Mouse (Mus musculus): ENCODE data around the gene Tmprss13. TPM values are rescaled to one million over a fixed set of nuclear protein-coding genes. Genes with fewer than 3 reads are reported as not detected.

The Tmprss13 gene
- total and polyA plus RNA-seq, 2 experiments = not detected

DNA sequence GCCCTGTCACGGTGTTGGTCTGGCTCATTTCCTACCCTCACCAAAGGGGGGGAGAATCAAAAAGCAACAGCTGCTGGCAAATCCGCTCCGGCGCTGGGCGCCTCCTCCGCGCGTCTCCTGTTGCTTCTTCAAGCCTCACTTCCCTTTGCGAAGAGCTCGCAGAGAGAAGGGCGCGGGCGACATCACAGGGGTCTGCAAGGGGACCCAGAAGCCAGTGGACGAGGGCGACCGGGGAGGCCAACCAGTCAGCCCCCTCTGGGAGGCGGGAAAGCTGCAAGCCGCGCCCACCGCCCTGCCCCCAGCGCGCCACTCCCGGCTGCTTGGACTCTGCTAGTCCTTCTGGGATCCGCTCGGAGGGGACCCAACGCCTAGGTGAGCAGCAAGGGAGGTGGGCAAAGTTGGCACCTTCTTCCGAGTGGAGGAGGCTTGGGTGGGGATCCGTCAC, 51.2 kb downstream of the Tmprss13 start, which contains the start of gene Fxyd6:
Gene Fxyd6, plus strand, starts transcription at position 69 of the 445 bp plus-strand sequence.
- H3K9ac ChIP-seq (ENCODE audit: low read depth, low read length) = no peak within 1 kb of the TSS

DNA sequence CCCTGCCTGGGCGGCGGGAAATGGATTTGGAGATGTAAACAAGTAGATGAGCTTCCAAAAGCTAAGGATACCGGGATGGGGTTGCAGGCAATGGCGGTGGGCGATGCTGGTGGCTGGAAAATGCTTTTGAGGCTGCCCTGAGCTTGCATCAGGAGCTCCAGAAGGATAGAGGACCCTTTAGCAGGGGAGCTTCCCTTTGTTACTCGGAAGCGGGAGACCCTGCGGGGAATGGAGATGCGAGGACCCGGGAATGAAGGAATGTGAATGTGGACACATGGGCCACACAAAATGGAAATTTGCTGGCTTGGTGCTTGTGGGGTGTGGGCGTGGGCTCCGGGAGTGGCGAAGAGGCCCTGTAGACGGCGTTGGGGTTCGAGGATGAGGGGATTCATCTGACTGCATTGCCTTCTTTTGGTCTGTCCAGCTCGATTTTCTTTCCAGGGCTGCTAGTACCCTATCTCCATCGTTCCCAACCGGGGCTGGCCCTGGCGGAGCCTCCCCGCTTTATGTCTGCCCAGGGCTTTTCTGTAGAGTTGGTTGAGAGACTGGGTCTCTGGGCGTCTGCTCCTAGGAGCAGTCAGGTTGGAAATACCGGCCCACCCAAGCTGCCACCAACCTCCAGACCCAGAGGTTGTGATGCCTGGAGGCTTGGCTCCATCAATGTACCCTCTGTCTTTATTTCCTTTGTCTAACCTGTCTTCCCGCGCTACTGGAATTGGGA, 51.9 kb downstream of the Tmprss13 start:
- Histone ChIP-seq H3K4me1 (ENCODE audit: control insufficient read depth, insufficient read depth, low read length) (no peaks in the 10 kb centered on the region), H3K9ac (ENCODE audit: low read depth, low read length) (no peak overlapping the region), H3K27ac (replicated peaks; ENCODE audit: insufficient read depth, low read depth, low read length) (no peak overlapping the region), H3K4me3 (ENCODE audit: insufficient read depth, low read depth, low read length) (no peak overlapping the region), H3K27me3 (ENCODE audit: control insufficient read depth, insufficient read depth, low read length) (peaks cover 7% of the 10 kb centered on the region; the same call in 1 of the 2 replicates), H3K79me2 (ENCODE audit: control insufficient read depth, insufficient read depth, low read length) (no peaks in the 10 kb centered on the region), H3K36me3 (ENCODE audit: control insufficient read depth, insufficient read depth, low read length) (no peaks in the 10 kb centered on the region)
- DNase-seq (ENCODE audit: extremely low read depth, low read depth, low spot score) = no peak
- WGBS = 19% methylated on average over 25 of the region's 25 CpGs
- TF ChIP-seq CTCF (IDR thresholded peaks at IDR 0.05; ENCODE audit: low read depth, low read length) = no peak
- no peak for TF ChIP-seq POLR2A (IDR thresholded peaks at IDR 0.05; ENCODE audit: extremely low read depth, insufficient read depth, low read length)

More for the DNA sequence above, 51.2 kb downstream of the Tmprss13 start, which contains the start of gene Fxyd6:
- H3K27ac ChIP-seq (replicated peaks; ENCODE audit: insufficient read depth, low read depth, low read length) = no peak within 1 kb of the TSS
- DNase-seq (ENCODE audit: extremely low read depth, low read depth, low spot score) = no peak
- no peaks in the 10 kb centered on the region for H3K36me3 ChIP-seq (ENCODE audit: control insufficient read depth, insufficient read depth, low read length)
- H3K27me3 ChIP-seq (ENCODE audit: control insufficient read depth, insufficient read depth, low read length) = peaks cover 7% of the 10 kb centered on the region; the same call in 1 of the 2 replicates
- TF ChIP-seq CTCF (IDR thresholded peaks at IDR 0.05; ENCODE audit: low read depth, low read length) (no peak), POLR2A (IDR thresholded peaks at IDR 0.05; ENCODE audit: extremely low read depth, insufficient read depth, low read length) (no peak)
- no peaks in the 10 kb centered on the region for H3K79me2 ChIP-seq (ENCODE audit: control insufficient read depth, insufficient read depth, low read length)
- WGBS = 2% methylated on average over 28 of the region's 28 CpGs
- H3K4me1 ChIP-seq (ENCODE audit: control insufficient read depth, insufficient read depth, low read length) = no peaks in the 10 kb centered on the region
- peak within 1 kb of the TSS; percentile 20; the same call in 1 of the 2 replicates for H3K4me3 ChIP-seq (ENCODE audit: insufficient read depth, low read depth, low read length)

DNA sequence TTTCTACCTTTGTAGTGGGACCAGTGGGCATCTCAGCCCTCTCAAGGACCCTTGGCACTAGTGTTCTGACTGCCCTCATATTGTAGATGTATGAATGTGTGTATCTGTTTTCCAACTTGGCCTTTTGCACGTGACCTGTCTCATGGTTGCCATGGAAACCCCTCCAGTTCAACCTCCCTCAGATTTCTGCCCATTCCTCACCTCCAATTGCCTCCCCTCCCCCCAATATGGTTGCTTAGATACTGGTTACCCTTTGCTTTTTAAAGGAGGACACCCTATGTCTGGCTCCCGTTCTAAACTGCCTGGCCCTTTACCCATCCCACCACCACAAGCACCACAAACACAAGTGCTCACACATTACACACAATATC, 52.4 kb downstream of the Tmprss13 start:
- Histone ChIP-seq H3K9ac (ENCODE audit: low read depth, low read length) (no peak overlapping the region), H3K79me2 (ENCODE audit: control insufficient read depth, insufficient read depth, low read length) (no peaks in the 10 kb centered on the region), H3K27me3 (ENCODE audit: control insufficient read depth, insufficient read depth, low read length) (peaks cover 7% of the 10 kb centered on the region; the same call in 1 of the 2 replicates), H3K4me3 (ENCODE audit: insufficient read depth, low read depth, low read length) (no peak overlapping the region), H3K27ac (replicated peaks; ENCODE audit: insufficient read depth, low read depth, low read length) (no peak overlapping the region), H3K4me1 (ENCODE audit: control insufficient read depth, insufficient read depth, low read length) (no peaks in the 10 kb centered on the region), H3K36me3 (ENCODE audit: control insufficient read depth, insufficient read depth, low read length) (no peaks in the 10 kb centered on the region)
- no peak for DNase-seq (ENCODE audit: extremely low read depth, low read depth, low spot score)
- TF ChIP-seq POLR2A (IDR thresholded peaks at IDR 0.05; ENCODE audit: extremely low read depth, insufficient read depth, low read length) (no peak), CTCF (IDR thresholded peaks at IDR 0.05; ENCODE audit: low read depth, low read length) (no peak)
- WGBS = 62% methylated on average over 2 of the region's 2 CpGs

DNA sequence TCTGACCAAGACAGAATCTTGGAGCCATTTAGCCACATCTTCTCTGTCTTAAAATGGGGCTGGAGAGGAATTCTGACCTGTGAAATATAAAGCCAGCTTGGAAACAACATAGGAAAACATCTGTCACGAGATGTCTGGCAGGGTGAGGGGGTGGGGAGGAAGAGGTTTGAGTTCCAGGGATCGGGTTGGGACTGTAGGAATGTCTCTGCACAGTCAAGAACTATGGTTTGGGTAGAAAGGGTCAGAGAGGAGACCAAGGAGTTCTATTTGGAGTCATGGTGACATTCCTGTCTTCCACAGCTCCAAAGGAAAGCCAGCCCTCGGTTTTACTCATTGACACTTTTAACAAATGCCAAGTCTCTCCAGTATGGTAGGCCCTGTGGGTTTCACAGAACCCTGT, 55.0 kb downstream of the Tmprss13 start:
- no peak overlapping the region for H3K27ac ChIP-seq (replicated peaks; ENCODE audit: insufficient read depth, low read depth, low read length)
- no peak overlapping the region for H3K9ac ChIP-seq (ENCODE audit: low read depth, low read length)
- H3K36me3 ChIP-seq (ENCODE audit: control insufficient read depth, insufficient read depth, low read length) = no peaks in the 10 kb centered on the region
- DNase-seq (ENCODE audit: extremely low read depth, low read depth, low spot score) = no peak
- TF ChIP-seq POLR2A (IDR thresholded peaks at IDR 0.05; ENCODE audit: extremely low read depth, insufficient read depth, low read length) = no peak
- TF ChIP-seq CTCF (IDR thresholded peaks at IDR 0.05; ENCODE audit: low read depth, low read length) = no peak
- peaks cover 7% of the 10 kb centered on the region; the same call in 1 of the 2 replicates for H3K27me3 ChIP-seq (ENCODE audit: control insufficient read depth, insufficient read depth, low read length)
- H3K4me1 ChIP-seq (ENCODE audit: control insufficient read depth, insufficient read depth, low read length) = peaks cover 3% of the 10 kb centered on the region; the same call in 1 of the 2 replicates
- no peaks in the 10 kb centered on the region for H3K79me2 ChIP-seq (ENCODE audit: control insufficient read depth, insufficient read depth, low read length)
- H3K4me3 ChIP-seq (ENCODE audit: insufficient read depth, low read depth, low read length) = no peak overlapping the region
- 67% methylated on average over 3 of the region's 3 CpGs for WGBS

DNA sequence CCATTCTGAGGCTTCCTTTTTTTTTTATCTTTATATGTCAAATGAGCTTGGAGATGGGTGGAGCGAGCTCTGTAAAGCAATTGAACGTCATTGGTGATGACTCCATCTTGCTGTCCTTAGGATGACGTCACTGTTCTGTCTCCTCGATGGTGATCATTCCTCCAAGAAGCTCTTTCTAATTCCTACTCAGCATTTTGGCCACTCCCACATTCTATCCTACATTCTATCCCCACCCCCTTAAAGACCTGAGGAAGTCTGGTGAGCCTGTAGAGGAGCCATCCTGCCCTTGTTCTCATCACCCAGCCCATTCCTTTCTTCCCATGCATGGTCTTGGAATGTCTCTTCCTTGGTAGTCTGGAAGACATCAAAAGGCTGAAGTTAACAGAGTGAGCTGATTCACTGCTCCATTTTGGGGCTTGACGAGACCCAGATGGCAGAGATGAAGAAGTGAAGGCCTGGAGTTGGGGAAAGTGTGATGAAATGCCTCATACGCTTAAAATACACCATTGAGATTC, 56.1 kb downstream of the Tmprss13 start:
- 94% methylated on average over 6 of the region's 6 CpGs for WGBS
- no peaks in the 10 kb centered on the region for H3K36me3 ChIP-seq (ENCODE audit: control insufficient read depth, insufficient read depth, low read length)
- no peak for DNase-seq (ENCODE audit: extremely low read depth, low read depth, low spot score)

More for the DNA sequence above, 56.1 kb downstream of the Tmprss13 start:
- Histone ChIP-seq H3K9ac (ENCODE audit: low read depth, low read length) (no peak overlapping the region), H3K27ac (replicated peaks; ENCODE audit: insufficient read depth, low read depth, low read length) (no peak overlapping the region), H3K79me2 (ENCODE audit: control insufficient read depth, insufficient read depth, low read length) (no peaks in the 10 kb centered on the region), H3K27me3 (ENCODE audit: control insufficient read depth, insufficient read depth, low read length) (peaks cover 7% of the 10 kb centered on the region; the same call in 1 of the 2 replicates), H3K4me3 (ENCODE audit: insufficient read depth, low read depth, low read length) (no peak overlapping the region), H3K4me1 (ENCODE audit: control insufficient read depth, insufficient read depth, low read length) (peaks cover 3% of the 10 kb centered on the region; the same call in 1 of the 2 replicates)
- no peak for TF ChIP-seq CTCF (IDR thresholded peaks at IDR 0.05; ENCODE audit: low read depth, low read length)
- no peak for TF ChIP-seq POLR2A (IDR thresholded peaks at IDR 0.05; ENCODE audit: extremely low read depth, insufficient read depth, low read length)

Data from liver, adult 2 months (tissue).